Mouse (Mus musculus): ENCODE measurements at regions not wholly inside any gene's neighbourhood (a gene's known extent, or its start where the extent isn't known, plus 50 kb on each side); places are given as distances from the start of the nearest gene placed in this dataset.

- no peak for DNase-seq
These were observed 182.8 kb downstream of the Rassf9 start for GRCm38 (mm10) chr10:102694810-102695209.

- DNase-seq = no peak
These were observed 177.9 kb downstream of the Rassf9 start for GRCm38 (mm10) chr10:102689966-102690365.

DNA sequence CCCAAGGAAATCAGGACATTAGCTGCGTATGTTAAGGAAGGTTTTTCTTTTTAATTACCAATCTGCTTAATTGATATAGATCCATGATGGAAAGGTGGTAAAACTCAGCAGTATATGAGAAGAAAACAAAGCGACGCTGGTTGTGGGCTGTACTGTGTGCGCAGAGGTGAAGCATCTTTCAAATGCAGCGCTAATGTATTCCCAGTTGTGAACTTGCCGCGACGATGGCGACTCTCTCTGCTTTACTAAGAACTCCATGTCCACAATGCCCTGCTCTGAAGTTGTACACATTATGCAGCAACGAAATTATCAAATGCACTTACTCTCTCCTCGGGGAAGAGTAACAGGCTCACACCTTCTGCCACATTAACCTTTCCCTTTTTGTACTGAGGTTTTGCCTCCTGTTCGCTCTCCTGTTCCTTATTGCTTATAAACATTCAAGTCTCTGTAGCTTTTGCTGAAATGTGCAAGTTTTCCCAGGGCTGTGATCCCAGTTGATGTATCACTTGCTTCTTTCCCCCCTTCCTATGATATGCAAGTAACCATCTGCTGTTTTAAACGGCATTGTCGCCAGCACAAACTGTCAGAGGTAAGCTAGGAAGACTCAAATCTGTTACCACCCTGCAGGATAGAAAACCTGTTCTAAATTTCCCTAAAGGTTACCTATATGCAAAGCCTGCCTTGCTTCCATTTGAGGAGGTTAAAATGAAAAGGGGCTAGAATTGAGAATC lies 174.8 kb downstream of the Rassf9 start:
- DNase-seq = no peak

DNA sequence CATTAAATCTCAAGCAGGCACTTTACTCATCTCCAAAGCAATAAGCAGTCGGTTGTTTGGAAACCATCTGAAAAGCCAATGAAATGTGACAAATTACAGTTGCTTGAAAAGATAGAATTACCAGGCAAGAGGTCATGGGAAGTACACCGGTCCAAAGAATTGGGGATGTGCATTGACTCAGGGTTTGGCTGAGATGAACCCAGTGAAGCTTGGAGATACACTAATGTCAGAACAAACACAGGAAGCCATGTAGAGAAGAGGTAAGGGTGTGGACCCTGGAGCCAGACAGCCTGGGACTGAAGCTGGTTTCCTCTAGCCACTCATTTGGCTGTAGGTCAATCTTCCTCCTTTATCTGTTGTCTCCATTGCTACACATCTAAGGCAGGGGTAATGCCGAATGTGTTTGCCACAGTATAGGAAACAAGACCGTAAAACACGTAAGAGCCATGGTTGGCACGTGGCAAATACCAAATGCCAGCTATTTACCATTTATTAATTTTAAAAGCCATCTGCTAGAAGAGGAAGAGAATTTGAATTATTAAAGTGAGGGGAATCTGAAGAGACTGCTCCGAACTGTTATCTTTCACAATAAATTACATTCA lies 173.9 kb downstream of the Rassf9 start:
- no peak for DNase-seq

GRCm38 (mm10) chr10:102667359-102667758 lies 155.3 kb downstream of the Rassf9 start:
- no peak for DNase-seq

GRCm38 (mm10) chr10:102659683-102660082 lies 147.7 kb downstream of the Rassf9 start:
- no peak for DNase-seq

- DNase-seq = no peak
These were observed 124.5 kb downstream of the Rassf9 start for GRCm38 (mm10) chr10:102636507-102636906.

- DNase-seq = no peak
These were observed 121.4 kb downstream of the Rassf9 start for GRCm38 (mm10) chr10:102633438-102633837.

- DNase-seq = no peak
These were observed 116.6 kb downstream of the Rassf9 start for GRCm38 (mm10) chr10:102628609-102629008.

DNA sequence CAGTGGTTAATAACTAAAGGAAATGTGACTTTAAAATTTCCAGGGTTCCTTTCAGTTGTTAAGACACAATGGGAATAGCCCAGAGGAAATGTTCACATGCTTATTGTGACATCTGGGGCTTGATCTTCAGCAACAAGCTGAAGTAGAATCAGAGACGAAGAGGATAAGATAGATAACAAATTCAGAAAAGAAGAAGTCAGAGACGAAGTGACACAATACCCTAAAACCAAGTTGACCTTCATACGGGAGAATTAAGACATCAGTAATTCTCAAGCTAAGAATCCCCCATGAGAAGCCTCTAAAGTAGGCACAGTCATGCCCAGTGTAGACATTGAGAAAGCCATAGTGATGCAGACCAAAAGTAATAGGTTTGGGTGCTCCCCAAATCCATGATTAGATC lies 111.9 kb downstream of the Rassf9 start:
- DNase-seq = no peak

DNA sequence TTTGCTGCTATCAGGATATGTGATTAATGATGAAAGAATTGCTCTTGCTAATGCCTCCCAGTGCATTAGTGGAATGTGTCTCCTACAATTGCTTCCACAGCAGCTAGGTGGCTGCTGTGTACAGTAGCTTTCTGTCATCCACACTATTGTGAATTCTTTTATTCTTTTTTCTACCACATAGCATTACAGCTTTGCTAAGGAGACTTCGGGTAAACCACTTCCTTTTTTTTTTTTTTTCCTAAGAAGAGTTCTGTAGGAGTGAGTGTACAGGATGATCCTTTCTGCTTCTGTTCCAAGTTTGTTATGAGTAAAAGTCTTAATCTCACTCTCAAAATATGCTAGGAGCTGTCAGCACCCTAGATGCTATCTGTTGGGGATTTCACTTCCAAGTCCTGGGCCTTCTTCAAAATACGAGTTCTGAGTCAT lies 110.6 kb downstream of the Rassf9 start:
- DNase-seq = no peak

GRCm38 (mm10) chr10:102618711-102619110 lies 106.7 kb downstream of the Rassf9 start:
- DNase-seq = no peak

GRCm38 (mm10) chr10:102615962-102616595 lies 104.1 kb downstream of the Rassf9 start:
- DNase-seq = no peak

All from adrenal gland, adult 8-10 months (tissue).